Mouse (Mus musculus): ENCODE measurements around the gene Mfsd6l.

The Mfsd6l gene

DNA sequence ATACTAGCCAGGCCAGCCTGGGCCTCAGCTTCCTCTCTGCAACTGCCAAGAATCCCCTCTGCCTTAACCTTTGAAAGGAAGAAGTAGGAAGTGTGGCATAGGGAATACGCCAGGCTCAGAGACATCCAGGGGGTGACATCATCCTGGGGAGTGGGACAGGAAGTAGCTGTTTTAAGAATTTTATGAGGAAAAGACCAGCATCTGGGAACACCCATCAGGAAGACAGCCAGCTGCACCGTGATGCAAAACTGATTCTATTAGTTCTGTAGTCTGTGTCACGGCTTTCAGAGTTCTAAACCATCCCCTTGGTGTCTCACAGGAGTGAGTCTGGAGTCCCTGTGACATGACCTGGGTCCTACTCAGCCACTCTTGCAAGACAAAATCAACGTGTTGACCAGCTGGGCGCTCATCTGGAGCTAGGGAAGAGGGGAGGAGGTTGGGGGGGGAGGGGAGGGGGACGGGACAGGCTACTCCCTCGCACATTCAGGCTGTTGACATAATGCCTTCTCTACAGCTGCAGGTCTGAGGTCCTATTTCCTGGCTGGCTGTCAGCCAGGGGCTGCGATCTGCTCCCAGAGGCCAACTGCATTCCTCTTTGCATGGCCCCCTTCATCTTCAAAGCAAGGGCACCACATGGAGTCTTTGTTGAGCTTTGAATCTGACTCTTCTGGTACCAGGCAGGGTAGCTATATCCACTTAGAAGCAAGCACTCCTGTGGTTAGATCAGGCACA, 46.4 kb downstream of the Mfsd6l start:
- DNase-seq (ENCODE audit: low spot score in 2 of 2) = no peak

DNA sequence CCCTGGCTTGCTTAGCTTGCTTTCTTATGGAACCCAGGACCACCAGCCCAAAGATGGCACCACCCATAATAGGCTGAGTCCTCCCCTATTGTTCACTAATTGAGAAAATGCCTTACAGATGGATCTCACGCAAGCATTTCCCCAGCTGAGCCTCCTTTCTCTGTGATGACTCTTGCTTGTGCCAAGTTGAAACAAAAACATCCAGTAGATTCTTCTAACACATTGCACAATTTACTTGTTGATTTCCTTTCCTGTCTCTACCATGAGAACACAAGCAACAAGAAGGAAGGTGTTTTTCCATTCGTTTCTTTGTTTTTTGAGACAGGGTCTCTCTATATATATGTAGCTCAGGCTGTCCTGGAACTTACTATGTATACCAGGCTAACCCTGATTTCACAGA, 51.1 kb downstream of the Mfsd6l start:
- no peak for DNase-seq (ENCODE audit: low spot score in 2 of 2)
